Mouse (Mus musculus): ENCODE measurements at regions not wholly inside any gene's neighbourhood (a gene's known extent, or its start where the extent isn't known, plus 50 kb on each side); places are given as distances from the start of the nearest gene placed in this dataset.

DNA sequence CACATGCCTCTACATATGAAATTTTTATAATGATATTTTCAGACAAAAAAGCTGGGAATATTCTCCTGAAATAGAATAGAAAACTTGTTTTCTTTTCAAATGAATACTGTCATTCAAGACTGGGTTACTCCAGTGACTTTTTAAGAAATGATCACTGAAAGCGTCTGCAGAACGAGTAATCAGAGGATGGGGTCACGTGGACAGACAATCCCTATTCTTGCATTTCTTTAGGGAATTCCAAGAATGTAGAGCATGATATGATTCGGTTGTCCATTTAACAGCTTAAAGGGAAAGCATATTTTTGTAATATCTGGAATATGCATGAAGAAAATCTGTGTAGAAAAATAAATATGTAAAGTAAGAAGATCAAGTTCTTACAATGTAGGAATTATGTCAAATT is 65.6 kb downstream of the 4933402N22Rik start:
- no peak for DNase-seq (ENCODE audit: low spot score)

DNA sequence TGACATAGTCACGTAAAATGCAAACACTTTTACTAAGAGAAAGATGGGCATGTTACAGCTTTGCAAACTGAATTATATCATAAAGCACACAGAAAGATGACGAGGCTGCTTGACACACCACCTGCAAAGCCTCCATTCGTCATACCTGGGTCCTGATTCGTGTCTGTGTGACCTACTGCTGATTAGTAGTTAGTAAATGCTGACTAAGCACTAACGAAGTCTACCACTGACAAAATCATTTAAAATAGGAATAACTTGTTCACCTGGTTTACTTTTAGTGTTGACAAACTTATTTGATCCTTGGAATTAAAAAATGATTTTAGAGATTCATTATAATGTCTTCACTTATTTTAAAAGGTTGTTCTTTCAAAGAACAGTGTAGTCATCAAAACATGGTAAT is 71.3 kb downstream of the 4933402N22Rik start:
- DNase-seq (ENCODE audit: low spot score) = no peak

DNA sequence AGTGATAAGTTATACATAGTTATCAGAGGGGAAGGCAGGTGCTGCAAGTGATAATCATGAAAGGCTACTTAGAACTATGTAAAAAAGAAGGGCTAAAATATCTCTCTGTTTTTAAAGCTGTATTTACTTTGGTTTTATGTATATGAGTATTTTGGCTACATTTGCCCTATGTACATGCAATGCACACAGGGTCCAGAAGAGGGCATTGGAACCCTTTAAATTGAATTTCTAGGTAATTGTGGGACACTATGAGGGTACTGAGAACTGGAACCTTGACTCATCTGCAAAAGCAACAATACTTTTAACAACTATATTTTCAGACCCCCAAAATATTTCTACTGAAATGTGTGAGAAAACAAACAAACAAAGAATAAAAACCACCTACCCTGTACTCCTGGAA is 82.9 kb downstream of the 4933402N22Rik start:
- DNase-seq (ENCODE audit: low spot score) = no peak

DNA sequence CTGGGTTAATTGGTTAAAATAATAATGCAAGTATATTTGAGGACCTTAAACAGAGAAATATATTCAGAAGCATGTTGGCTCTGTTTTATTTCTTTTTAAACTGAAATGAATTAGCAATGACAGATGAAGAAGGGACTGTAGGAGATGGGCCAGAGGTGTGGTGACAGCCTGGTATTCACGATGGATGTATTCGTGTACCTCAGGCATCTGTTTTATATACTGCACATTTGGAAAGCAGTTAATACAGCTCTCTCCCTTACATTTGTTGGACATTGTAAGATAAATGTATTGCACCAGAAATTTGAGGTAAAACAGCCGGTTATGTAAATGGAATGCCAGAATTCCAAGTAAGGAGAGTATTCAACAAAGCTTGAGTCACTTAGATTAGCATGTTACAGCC is 88.6 kb downstream of the 4933402N22Rik start:
- DNase-seq (ENCODE audit: low spot score) = no peak

DNA sequence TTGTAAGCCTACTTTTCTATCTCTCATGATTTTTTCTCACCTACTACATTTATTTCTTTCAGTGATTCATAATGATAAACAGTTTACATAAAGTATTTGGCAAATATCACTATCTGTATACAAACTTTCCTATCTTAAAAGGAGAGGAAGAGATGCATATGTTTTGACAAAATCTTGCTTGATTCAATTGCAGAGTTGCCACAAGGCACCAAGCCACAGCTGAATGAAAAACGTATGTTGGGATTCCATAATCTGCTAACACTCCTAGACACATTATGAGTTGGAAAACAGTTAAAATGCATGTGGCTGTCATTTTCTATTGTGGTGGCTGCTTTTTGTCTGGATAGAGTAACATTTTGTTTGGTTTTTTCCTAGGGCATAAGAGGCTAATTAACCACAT is 98.5 kb downstream of the 4933402N22Rik start:
- no peak for DNase-seq (ENCODE audit: low spot score)

DNA sequence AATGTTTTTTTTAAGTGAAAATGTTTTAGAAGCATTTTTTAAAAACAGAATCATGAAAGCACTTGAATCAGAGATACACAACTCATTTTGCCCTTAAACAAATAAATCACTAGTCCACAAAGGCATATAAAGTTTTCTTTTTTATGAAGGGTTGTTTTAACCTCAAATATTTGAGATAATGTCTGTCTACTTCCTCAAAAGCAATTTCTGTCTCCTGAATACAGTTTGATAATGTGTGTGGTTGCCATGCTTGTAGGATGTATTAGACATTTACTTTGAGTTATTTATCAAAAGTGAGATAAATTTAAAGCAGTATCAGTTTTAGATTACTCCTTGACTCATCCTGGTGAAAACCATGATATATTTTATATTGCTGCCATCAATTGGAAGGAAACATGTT is 102.6 kb downstream of the 4933402N22Rik start:
- DNase-seq (ENCODE audit: low spot score) = no peak

DNA sequence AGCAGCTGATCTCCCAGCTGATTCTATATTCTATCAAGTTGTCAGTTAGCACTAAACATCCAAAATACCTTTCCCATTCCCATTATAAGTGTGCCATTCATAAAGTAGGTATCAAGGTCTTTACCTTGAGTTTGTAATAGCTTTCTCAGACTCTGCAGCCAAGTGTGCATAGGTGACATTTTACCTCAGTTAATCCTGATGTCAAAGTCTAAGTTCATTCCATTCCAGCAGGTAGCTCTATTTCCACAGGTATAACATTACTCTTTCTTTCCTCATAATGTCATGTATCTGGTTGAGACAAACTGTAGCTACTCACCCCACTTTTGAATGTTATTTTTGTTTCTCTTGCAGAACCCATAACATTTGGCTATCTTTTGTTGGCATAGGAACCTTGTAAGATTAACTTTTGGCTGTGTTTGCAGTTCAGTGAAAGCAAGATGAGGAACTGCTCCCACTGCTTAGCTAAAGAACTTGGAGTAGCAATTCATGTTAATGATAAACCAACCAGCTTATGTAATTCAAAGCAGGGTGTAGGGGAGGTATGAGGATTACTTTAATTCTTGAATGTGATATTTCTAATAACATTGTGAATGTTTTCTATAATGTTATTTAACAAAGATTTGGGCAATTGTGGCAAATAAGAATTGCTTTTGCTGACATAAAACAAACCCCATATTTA is 107.0 kb downstream of the 4933402N22Rik start:
- DNase-seq (ENCODE audit: low spot score) = no peak

DNA sequence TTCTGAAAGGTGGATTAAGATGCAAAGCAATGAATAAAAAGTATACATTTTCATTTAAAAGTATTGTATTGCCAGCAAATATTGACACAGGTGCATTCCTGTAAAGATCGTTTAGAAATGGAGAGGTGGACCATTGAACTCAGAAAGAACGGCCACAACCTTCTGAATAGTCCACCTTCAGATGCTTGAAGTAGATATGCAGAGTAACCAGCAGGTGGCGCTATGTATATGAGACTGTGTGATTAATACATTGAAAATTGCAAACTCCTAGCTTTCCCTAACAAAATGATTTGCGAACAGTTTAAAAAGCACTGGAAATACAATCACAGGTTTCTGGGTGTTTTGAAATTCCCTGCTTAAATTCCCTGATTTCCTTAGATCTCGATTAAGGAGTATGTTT is 112.2 kb downstream of the 4933402N22Rik start:
- DNase-seq (ENCODE audit: low spot score) = peak; percentile 85

DNA sequence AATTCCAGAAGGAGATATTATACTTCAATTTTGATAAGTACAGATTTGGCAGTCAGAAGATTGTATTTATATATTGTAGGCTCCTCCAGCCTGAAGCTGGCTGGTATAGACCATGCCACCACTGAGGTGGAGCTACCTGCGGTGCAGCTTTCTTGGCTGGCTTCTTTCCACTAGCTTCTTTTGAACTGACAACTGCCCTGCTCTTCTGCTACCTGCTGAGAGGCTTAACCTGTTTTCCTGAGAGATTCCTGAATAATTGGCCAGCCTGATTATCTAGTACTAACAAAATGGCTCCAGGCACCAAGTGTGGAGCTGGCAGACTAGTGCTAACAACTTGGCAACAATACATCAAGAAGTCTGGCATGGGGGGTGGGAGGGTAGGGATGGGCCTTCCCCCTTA is 132.0 kb downstream of the 4933402N22Rik start:
- no peak for DNase-seq (ENCODE audit: low spot score)

DNA sequence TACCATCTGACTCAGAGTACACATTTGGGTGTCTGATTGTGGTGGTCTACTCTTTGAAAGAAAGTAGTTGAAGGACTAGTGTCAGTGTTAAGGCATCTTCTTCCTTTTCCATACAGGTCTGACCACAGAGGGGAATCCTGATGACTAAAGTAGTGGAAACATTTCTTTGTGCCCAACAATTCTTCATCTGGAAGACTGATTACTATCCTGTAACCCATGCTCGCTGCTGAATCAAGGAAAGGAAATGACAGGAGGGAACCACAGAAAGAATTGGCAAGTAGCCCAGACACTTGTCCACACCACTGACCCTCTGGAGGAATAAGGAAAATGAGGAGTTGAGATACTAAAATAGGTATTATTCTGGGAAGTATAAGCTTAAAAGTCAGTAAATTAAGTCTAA is 162.3 kb downstream of the 4933402N22Rik start:
- no peak for DNase-seq (ENCODE audit: low spot score)

DNA sequence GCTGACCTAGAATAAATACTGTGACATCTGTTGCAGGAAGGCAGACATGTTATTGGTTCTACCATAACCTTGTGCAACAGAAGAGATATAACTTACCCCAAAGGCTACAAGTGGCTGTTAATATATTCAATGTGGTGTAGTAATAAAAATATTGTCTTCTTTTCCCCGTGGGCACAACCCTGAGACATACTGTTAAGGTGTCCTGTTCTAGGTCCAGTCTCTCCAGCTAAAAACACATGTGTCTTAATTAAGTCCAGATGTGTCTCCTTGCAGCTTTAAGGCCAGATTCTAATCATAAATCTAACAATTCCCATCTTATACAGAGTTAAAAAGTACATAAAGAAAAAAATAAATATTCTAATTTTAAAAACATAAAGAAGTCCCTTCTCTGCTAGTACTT is 175.8 kb downstream of the 4933402N22Rik start:
- DNase-seq (ENCODE audit: low spot score) = peak; percentile 34

DNA sequence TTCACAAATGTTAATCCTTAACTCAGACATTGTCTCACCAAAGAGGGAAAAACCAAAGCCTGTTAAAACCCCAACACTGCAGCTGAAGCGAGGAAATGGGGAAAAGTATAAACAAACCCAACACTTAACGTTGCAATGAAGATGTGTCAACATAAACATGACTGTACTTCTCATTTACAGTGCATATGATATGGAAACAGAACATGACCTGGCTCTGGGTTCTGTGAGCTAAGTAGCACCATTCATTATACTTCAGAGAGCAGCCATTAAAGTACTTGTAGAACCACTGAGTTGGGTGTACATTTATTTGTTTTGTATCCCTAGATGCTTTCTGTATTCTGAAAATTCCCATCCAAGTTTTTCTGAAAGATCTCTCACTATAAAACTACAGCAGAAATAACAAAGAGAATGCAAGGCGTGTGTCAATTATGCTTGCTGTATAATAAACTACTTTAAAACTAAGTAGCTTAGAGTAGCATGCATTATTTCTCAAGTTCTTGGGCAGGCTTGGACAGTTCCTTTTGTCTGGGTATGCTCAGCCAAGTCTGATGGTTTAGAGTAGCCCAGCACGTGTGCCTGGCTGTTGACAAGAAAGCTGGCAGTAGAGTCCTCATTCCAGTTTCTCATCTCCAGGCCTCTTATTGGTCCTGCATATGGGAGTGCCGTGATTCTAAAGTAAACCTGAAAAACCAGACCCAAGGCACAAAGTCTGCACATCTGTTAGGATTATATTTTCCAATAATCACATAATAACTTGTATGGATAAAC is 198.9 kb downstream of the 4933402N22Rik start:
- DNase-seq (ENCODE audit: low spot score) = no peak

DNA sequence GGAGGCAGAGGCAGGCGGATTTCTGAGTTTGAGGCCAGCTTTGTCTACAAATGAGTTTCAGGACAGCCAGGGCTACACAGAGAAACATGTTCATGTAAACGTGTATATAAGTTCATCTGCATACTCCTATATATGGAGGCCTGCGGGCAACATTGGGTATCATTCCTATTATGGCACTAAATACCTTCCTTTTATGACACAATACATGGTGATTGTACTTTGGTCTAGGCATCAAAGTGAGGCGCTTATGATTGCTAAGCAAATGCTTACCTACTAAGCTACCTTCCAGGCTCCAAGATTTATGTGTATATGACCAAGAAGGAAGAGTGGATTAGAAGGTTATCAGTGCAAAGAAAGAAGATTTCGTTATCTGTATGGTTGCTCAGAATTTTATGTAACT is 207.1 kb downstream of the 4933402N22Rik start:
- no peak for DNase-seq (ENCODE audit: low spot score)

DNA sequence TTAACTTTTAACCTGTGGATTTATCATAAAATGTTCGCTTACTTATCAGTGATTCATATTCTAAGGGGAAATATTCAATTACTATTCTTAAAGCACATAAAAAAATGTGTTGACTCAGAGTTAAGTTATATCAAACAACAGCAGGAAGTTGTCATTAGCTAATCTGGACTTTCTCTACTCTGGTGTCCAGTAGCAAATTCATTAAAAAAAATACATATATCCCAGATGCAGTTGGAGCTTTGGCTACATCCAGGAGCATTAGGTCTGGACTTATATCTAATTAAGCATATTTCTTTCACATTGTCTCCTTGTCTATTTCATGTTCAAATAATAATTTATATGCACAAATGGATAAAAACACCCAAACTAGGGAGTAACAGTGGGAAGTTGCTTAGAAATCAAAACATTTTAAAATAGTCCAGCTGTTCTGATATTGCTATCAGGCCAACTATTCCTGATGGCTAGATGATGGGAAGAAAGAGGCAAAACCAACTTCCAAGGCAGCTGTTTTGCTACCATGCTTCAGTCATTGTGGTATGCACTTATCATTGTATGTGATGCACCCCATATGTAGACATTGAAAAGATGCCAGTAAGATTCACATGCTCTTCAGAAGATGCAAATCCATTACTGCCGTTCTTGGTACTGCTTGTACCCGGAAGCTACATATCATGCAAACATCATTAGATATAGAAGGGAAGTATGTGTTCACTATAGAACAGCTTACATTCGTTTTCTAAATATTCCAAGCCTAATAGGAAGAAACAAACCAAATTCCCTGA is 209.8 kb downstream of the 4933402N22Rik start:
- no peak for DNase-seq (ENCODE audit: low spot score)

DNA sequence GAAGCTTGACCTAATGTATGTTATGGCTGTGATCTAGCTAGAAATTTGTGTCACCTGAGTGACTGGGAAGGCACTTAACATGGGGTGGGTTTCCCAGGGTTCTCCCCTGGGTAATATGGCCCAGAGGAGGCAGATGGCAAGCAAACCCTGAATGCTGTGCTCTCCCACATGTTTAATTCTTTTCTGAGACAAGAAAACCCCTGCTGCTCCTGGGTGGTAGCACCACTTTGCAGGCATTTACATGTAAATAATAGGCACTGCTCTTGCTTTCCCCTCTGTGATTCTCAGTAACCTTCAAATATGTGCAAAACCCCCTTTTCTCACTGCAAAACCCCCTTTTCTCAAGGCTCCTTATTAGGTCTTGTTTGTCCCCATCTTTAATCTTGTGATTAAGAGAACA is 221.1 kb downstream of the 4933402N22Rik start:
- DNase-seq (ENCODE audit: low spot score) = no peak

DNA sequence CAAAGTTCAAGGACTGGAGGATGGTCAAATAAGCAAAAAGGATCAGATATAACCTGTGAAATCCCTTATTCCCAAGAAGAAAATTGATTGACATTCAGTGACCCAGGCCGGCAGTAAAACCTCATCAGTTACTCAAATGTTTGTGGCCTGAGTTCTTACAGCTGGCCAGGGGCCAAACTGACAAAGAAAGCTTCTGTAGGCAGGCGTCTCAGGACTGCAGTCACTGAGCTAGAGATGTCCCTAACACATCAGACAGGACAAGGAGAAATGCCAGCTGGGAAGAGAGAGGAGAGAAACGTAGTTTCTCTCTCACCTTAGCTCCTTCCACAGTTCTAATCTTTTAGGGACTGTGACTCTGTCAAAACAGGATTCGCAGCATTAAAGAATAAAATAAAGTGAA is 229.9 kb upstream of the Sema3d start:
- DNase-seq (ENCODE audit: low spot score) = peak; percentile 12

DNA sequence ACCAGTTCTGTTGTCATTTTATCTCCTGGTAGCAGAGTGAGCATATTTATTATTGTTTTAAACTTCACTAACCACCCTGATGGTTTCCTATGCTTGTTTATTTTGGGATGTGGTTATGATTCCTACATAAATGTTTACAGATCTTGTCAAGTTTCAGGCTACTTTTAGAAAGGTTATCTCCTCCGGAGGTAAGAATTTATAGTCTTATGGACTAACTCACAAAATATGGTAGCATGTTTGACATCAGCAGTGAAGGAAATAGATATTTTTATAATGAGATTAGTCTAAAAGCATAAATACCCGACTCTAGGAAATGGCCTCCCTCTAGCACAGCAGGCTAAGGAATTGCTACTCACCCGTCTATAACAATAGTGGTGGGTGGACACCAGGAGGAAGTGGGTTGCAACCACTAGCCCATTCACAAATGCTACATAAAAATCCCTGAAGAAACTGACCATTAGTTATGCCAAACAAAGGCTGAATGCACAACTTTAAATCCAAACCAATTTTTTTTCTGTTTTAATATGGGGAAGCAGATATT is 228.6 kb upstream of the Sema3d start:
- DNase-seq (ENCODE audit: low spot score) = no peak

DNA sequence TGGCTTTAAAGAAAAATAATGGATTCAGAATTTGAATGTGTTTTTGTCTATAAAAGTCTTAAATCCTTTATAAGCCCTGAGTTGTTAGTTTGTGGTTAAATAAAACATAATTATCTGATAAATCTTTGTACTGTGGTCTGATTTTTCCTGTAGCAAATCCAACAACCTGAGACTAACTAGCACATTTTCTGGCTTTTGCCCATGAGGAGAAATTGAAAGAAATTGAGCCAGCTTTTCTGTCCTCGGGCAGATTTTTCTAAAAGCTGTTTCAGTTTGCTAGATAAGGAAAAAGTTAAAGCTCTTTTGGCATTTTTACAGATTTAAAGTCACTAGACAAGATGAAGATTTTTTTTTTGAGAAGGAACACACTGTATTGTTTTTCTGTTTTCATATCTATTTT is 191.5 kb upstream of the Sema3d start:
- no peak for DNase-seq (ENCODE audit: low spot score)

DNA sequence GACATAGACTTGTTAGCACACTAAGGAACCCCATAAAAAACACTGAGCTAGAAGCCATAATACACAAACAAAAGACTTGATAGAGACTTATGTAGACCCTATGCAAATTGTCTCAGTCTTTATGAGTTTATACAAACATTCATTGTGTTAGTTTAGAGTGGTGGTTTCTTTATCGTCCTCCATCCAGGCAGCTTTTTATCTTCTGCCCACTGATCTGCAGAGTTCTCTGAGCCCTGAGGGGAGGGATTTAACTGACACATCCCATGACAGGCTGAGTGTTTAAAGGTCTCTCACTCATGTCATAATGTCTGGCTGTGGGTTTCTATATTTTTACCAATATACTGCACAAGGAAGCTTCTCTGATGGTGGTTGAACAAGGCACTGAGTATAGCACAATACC is 175.7 kb upstream of the Sema3d start:
- no peak for DNase-seq (ENCODE audit: low spot score)

DNA sequence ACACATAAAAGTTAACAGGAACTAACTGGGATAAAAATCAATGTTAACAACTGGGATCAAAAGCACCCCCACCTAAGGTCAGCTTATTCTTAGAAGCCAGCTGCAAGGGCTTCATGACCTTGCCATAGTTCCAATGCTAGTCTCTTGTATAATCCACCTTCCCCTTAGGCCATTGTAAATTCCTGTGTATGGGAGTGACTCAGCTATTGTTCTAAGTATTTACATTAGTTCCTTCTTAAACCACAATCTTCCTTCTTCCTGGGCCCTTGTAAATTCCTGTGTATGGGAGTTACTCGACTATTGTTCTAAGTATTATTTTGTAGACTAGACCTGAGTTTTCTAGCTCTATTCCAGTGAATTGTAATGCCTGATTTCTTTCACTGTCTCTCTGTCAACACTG is 173.6 kb upstream of the Sema3d start:
- DNase-seq (ENCODE audit: low spot score) = no peak

DNA sequence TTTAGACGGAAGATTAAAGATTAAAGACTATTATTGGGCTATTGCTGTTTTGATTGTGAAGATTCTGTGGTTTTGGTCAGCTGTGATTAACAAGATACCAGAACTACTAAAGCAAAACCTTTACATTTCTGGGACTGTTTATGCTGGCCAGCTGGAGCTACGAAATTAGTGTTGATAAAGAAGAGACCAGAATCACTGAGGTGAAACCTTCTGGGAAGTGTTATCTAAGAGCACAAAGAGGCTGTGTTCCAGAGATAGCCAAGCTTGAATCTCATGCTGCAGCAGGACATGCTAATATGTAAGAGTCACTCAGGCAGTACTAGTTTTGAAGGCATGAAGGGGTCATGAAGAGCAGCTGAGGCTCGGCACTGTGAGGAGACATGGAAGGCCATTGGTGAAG is 169.7 kb upstream of the Sema3d start:
- DNase-seq (ENCODE audit: low spot score) = no peak

DNA sequence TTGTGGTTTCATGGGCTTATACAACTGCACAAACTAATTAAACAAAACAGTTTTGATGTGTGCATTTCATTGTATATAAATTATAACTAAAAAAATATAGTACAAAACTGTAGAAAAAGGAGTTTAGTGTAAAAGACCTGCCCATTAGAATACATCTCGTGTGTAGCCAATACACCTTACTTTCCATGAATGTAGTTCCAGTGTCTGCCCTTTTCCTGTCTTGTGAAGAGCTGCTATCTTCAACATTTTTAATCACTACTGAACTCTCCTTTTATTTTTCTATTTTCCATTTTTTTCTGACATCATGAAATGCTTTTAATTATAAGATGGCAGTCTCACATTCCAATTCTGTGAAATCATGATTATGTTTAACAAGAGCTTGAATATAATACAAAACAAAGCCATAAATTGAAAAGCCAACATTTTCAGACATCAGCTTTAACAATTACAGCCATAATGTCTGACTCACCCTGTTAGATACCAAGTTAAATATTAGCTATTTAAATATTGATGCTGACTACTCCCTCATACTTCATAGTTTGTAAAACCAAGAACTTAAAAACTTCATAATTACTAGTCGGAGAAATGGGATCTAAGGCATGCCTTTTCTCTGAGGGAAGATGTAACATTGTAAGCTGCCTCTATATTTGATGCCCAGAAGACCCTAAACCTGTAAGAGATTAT is 163.6 kb upstream of the Sema3d start:
- DNase-seq (ENCODE audit: low spot score) = no peak

All from embryo, embryonic 10 days (tissue).